Mouse (Mus musculus) liver, adult (tissue): ENCODE data around the gene Ccsap.

Experiments used
- GATA4 ChIP-seq: IDR thresholded peaks from 2 replicates; pipeline ENCODE4 v1.6.1; 2014; ENCODE audit warnings: mild to moderate bottlenecking, low read length; ENCODE audit not compliant: insufficient replicate concordance

Gene Ccsap

GRCm38 (mm10) chr8:123859648-123860259 lies at the start of gene Ccsap:
Gene Ccsap, minus strand, starts transcription at chr8:123860209.
- TF ChIP-seq GATA4: no peak; the same call in 1 of the 2 replicates

- TF ChIP-seq GATA4: no peak
These were observed 47.6 kb upstream of the Ccsap start for GRCm38 (mm10) chr8:123907604-123908003.

GRCm38 (mm10) chr8:123902653-123903052 lies 42.6 kb upstream of the Ccsap start:
- TF ChIP-seq GATA4: no peak

GRCm38 (mm10) chr8:123899366-123899765 lies 39.4 kb upstream of the Ccsap start:
- TF ChIP-seq GATA4: no peak

GRCm38 (mm10) chr8:123898576-123898975 lies 38.6 kb upstream of the Ccsap start:
- TF ChIP-seq GATA4: no peak

GRCm38 (mm10) chr8:123896774-123897173 lies 36.8 kb upstream of the Ccsap start:
- no peak for TF ChIP-seq GATA4

- TF ChIP-seq GATA4: no peak
These were observed 36.4 kb upstream of the Ccsap start for GRCm38 (mm10) chr8:123896366-123896761.

GRCm38 (mm10) chr8:123895680-123896365 lies 35.8 kb upstream of the Ccsap start:
- TF ChIP-seq GATA4: no peak

GRCm38 (mm10) chr8:123895230-123895629 lies 35.2 kb upstream of the Ccsap start:
- no peak for TF ChIP-seq GATA4

- TF ChIP-seq GATA4: no peak
These were observed 34.6 kb upstream of the Ccsap start, which contains the start of gene Acta1 for GRCm38 (mm10) chr8:123894502-123895097. Gene Acta1, minus strand, starts transcription at chr8:123894751.

GRCm38 (mm10) chr8:123893413-123893812 lies 33.4 kb upstream of the Ccsap start:
- TF ChIP-seq GATA4: no peak

- no peak for TF ChIP-seq GATA4
These were observed 32.7 kb upstream of the Ccsap start for GRCm38 (mm10) chr8:123892586-123893155.

- TF ChIP-seq GATA4: no peak
These were observed 32.0 kb upstream of the Ccsap start for GRCm38 (mm10) chr8:123891883-123892585.

- no peak for TF ChIP-seq GATA4
These were observed 31.3 kb upstream of the Ccsap start for GRCm38 (mm10) chr8:123891271-123891670.

- TF ChIP-seq GATA4: no peak
These were observed 29.8 kb upstream of the Ccsap start for GRCm38 (mm10) chr8:123889797-123890196.
